Mouse (Mus musculus) lung, embryonic 15.5 days (tissue): ENCODE data around the gene Brinp3. TPM values are rescaled to one million over a fixed set of nuclear protein-coding genes. Genes with fewer than 3 reads are reported as not detected.

Experiments used
- ATAC-seq: fragments of 200-750 bp; cut with Nextera tagmentation; 2 replicates; pipeline ENCODE4 v1.8.0; 2017; ENCODE audit warnings: moderate number of reproducible peaks, borderline replicate concordance; ENCODE audit not compliant: low FRiP score, low TSS enrichment; ENCODE audit errors: extremely low read depth
- H3K27ac ChIP-seq: fragments of 300-500 bp; sonication (generic); 2 replicates; pipeline ENCODE4 v1.5.1; 2015; ENCODE audit warnings: moderate library complexity, mild to moderate bottlenecking, inconsistent platforms
- H3K27me3 ChIP-seq: fragments of 300-500 bp; sonication (generic); 2 replicates; pipeline ENCODE4 v1.6.1; 2015; ENCODE audit warnings: inconsistent platforms
- H3K36me3 ChIP-seq: fragments of 300-500 bp; sonication (generic); 2 replicates; pipeline ENCODE4 v1.6.1; 2015; ENCODE audit warnings: inconsistent platforms
- H3K4me1 ChIP-seq: fragments of 300-500 bp; sonication (generic); 2 replicates; pipeline ENCODE4 v1.6.1; 2015; ENCODE audit warnings: inconsistent platforms
- H3K4me2 ChIP-seq: fragments of 300-500 bp; sonication (generic); 2 replicates; pipeline ENCODE4 v1.6.1; 2015; ENCODE audit warnings: inconsistent platforms, mild to moderate bottlenecking, moderate library complexity
- H3K4me3 ChIP-seq: fragments of 300-500 bp; sonication (generic); 2 replicates; pipeline ENCODE4 v1.5.1; 2015; ENCODE audit warnings: mild to moderate bottlenecking, inconsistent platforms
- H3K9ac ChIP-seq: fragments of 300-500 bp; sonication (generic); 2 replicates; pipeline ENCODE4 v1.6.1; 2015; ENCODE audit warnings: inconsistent platforms
- H3K9me3 ChIP-seq: fragments of 300-500 bp; sonication (generic); 2 replicates; pipeline ENCODE4 v1.6.1; 2016; ENCODE audit warnings: inconsistent platforms
- WGBS: fragments of 180-500 bp; shearing (Covaris S2); methylation state at CpG from one replicate; pipeline ENCODE4 v1.1.7; 2015; 5-methylcytosine and 5-hydroxymethylcytosine counted together
- polyA plus RNA-seq: library from polyadenylated mRNA; unstranded; fragments of >200 nt; fragmentation: Nextera tagmentation; extraction: Ambion mirVana; gene quantifications from 2 replicates; pipeline ENCODE4 v1.2.1, GENCODE M21; 2015

Brinp3 gene
- polyA plus RNA-seq, 1 experiment from 2014 or later = 0.06 TPM

GRCm38 (mm10) chr1:146801821-146802220 lies 307.3 kb downstream of the Brinp3 start:
- Histone ChIP-seq H3K4me1 (no peaks in the 10 kb centered on the region), H3K9ac (no peak overlapping the region), H3K4me2 (no peak overlapping the region), H3K27ac (no peak overlapping the region), H3K4me3 (no peak overlapping the region), H3K27me3 (no peaks in the 10 kb centered on the region), H3K36me3 (no peaks in the 10 kb centered on the region), H3K9me3 (no peaks in the 10 kb centered on the region)
- ATAC-seq = no peak
- WGBS = 88% methylated on average over 3 of the region's 3 CpGs

DNA sequence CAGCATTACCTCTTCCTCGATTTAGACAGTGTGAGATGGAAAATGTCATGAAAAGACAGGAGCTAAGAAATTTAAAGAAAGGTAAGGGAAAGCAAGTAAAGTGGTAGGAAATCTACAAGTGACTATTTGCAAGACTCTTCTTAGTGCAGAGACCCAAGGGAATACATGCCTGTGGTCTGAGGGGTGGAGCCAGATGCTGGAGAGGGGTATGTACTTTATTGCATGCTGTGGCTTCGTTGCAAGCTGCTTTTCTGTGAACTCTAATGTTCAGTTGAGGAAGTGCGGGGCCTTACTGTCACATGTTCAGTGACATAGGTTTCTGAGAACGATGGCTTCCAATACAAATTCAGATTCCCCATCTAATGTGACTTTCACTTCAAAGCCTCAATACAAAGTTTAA lies 313.2 kb downstream of the Brinp3 start:
- no peak overlapping the region for H3K4me2 ChIP-seq
- no peak overlapping the region for H3K9ac ChIP-seq
- H3K9me3 ChIP-seq = no peaks in the 10 kb centered on the region
- no peaks in the 10 kb centered on the region for H3K27me3 ChIP-seq
- H3K36me3 ChIP-seq = no peaks in the 10 kb centered on the region
- H3K4me1 ChIP-seq = no peaks in the 10 kb centered on the region
- ATAC-seq = no peak
- H3K4me3 ChIP-seq = no peak overlapping the region
- no peak overlapping the region for H3K27ac ChIP-seq
- WGBS = 79% methylated on average over 4 of the region's 4 CpGs

DNA sequence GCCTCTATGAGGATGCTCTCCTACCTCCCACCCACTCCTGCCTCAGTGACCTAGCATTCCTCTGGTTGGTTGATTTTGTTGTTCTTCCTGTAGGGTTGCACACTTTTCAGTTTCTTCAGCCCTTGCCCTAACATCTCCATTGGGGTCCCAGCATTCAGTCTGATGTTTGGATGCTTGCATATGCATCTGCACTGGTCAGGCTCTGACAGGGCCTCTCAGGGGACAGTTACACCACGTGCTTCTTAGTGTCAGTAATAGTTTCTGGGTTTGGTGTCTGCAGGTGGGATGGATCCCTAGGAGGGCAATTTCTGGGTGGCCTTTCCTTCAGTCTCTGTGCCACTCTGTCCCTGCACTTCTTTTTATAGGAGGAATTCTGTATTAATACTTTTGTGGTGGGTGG lies 339.3 kb downstream of the Brinp3 start:
- H3K9me3 ChIP-seq = no peaks in the 10 kb centered on the region
- no peaks in the 10 kb centered on the region for H3K27me3 ChIP-seq
- ATAC-seq = no peak
- WGBS = 12% methylated on average over 1 of the region's 1 CpGs
- no peak overlapping the region for H3K4me2 ChIP-seq
- no peaks in the 10 kb centered on the region for H3K4me1 ChIP-seq
- H3K27ac ChIP-seq = no peak overlapping the region
- H3K9ac ChIP-seq = no peak overlapping the region
- H3K36me3 ChIP-seq = no peaks in the 10 kb centered on the region
- H3K4me3 ChIP-seq = no peak overlapping the region

DNA sequence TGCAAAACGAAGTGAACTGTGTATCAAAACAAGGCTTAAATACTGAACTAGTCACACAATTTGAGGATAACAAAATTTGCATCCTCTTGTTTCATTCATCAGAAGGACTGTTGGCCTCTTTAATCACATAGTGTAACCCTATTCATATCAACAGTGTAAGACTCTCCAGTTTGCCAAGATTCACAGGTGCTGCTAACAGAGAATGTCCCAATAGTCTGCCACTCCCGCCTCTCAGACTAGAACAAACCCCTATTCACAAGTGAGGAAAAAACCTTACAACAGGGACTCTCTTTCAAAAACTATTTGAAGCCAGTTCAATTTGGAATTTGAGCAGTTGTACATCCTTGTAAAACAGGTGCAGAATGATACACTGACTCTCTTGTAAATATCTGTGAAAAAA lies 349.5 kb downstream of the Brinp3 start:
- WGBS = 64% methylated on average over 2 of the region's 2 CpGs
- Histone ChIP-seq H3K27ac (no peak overlapping the region), H3K27me3 (no peaks in the 10 kb centered on the region), H3K9me3 (no peaks in the 10 kb centered on the region), H3K9ac (no peak overlapping the region), H3K4me3 (no peak overlapping the region), H3K4me2 (no peak overlapping the region), H3K4me1 (no peaks in the 10 kb centered on the region), H3K36me3 (no peaks in the 10 kb centered on the region)
- no peak for ATAC-seq

GRCm38 (mm10) chr1:146848892-146849291 lies 354.3 kb downstream of the Brinp3 start:
- Histone ChIP-seq H3K27me3 (no peaks in the 10 kb centered on the region), H3K9me3 (no peaks in the 10 kb centered on the region), H3K4me3 (no peak overlapping the region), H3K4me2 (no peak overlapping the region), H3K9ac (no peak overlapping the region), H3K27ac (no peak overlapping the region), H3K4me1 (no peaks in the 10 kb centered on the region), H3K36me3 (no peaks in the 10 kb centered on the region)
- ATAC-seq = no peak
- 61% methylated on average over 3 of the region's 3 CpGs for WGBS

DNA sequence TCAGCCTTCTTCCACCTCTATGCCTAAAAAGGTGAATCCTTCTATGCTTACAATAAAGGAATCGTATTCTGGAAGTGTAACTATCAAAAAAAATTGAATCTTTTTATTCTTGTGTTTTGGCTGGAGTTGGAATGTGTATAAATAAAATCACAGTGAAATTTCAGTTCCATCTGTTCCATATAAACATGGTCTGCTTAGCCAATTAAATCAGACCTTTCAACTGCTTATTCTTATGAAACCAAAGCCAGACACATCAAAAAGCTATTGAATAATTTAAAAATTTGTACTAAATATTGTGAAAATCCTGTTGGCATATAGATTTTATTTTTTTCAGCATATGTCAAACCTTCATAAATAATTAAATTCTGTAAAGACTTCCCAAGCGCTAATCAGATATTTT lies 355.6 kb downstream of the Brinp3 start:
- Histone ChIP-seq H3K4me2 (no peak overlapping the region), H3K27ac (no peak overlapping the region), H3K9ac (no peak overlapping the region), H3K4me1 (no peaks in the 10 kb centered on the region), H3K36me3 (no peaks in the 10 kb centered on the region), H3K4me3 (no peak overlapping the region), H3K9me3 (no peaks in the 10 kb centered on the region), H3K27me3 (no peaks in the 10 kb centered on the region)
- no peak for ATAC-seq
- 63% methylated on average over 2 of the region's 2 CpGs for WGBS

DNA sequence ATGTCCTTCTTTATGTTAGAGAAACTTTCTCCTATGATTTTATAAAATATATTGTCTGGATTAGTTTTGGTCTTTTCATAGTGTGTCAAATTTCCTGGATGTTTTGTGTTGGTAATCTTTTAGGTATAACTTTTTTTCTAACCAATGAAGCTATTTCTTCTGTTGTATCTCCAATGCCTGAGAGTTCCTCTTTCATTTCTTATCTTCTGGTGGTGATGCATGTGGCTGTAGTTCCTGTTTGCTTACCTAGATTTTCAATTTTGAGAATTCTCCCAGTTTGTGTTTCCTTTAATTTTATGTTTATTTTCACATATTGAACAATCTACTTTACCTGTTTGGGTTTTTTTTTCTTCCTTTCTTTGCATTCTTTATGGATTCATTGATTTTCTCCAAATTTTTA lies 404.1 kb downstream of the Brinp3 start:
- no peaks in the 10 kb centered on the region for H3K4me1 ChIP-seq
- H3K9me3 ChIP-seq = no peaks in the 10 kb centered on the region
- no peak for ATAC-seq
- no peaks in the 10 kb centered on the region for H3K27me3 ChIP-seq
- no peak overlapping the region for H3K9ac ChIP-seq
- no peak overlapping the region for H3K27ac ChIP-seq
- H3K36me3 ChIP-seq = no peaks in the 10 kb centered on the region
- H3K4me3 ChIP-seq = no peak overlapping the region
- H3K4me2 ChIP-seq = no peak overlapping the region

- no peaks in the 10 kb centered on the region for H3K36me3 ChIP-seq
- no peaks in the 10 kb centered on the region for H3K4me1 ChIP-seq
- ATAC-seq = no peak
- no peaks in the 10 kb centered on the region for H3K27me3 ChIP-seq
- H3K4me3 ChIP-seq = no peak overlapping the region
- H3K9me3 ChIP-seq = no peaks in the 10 kb centered on the region
- 14% methylated on average over 9 of the region's 9 CpGs for WGBS
- H3K9ac ChIP-seq = no peak overlapping the region
- H3K4me2 ChIP-seq = no peak overlapping the region
- no peak overlapping the region for H3K27ac ChIP-seq
These were observed 407.1 kb downstream of the Brinp3 start for GRCm38 (mm10) chr1:146901691-146902090.

DNA sequence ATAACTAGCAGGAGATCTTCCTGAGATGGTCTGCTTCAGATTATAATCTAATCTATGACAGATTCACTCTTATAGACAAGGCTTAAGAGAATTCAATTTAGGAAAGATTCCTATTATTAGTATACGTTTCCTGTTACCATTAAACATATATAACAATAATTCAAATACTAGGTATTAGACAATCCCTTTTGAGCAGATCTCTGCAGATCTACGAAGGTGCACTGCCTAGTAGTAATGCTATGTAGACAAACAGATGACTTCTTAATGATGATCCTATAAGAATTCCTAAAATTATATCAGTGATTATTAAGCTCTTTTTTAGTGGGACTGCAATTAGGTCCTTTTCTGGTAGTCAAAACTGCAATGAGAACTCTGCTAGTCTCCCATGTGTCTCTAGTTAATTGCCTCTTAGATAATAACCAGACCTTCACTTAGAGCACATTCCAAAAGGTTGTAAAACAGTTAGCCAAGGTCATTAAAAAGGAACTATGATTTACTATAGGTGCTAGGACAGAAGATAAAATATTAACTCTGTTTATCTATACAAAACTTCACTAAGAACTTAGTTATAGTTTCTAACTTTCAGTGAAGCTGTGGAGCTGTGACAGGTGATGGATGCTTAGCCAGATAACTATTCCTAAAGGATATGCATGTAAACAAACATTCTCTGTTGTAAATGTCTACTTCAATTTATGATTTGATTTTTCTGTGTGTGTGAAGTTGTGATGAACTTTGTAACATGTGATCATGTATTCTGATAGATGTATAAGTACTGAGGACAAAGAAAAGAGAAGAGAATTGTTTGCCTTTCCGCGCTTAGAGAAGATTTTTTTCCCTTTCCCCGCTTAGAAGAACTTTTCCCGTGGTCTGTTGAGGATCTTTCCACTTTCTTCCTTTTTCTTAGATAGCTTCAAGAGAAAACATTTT lies 445.2 kb downstream of the Brinp3 start:
- Histone ChIP-seq H3K27me3 (no peaks in the 10 kb centered on the region), H3K27ac (no peak overlapping the region), H3K9ac (no peak overlapping the region), H3K36me3 (no peaks in the 10 kb centered on the region), H3K4me3 (no peak overlapping the region), H3K9me3 (no peaks in the 10 kb centered on the region), H3K4me1 (no peaks in the 10 kb centered on the region), H3K4me2 (no peak overlapping the region)
- WGBS = 78% methylated on average over 6 of the region's 6 CpGs
- ATAC-seq = no peak
